In the genomic region with DNA sequence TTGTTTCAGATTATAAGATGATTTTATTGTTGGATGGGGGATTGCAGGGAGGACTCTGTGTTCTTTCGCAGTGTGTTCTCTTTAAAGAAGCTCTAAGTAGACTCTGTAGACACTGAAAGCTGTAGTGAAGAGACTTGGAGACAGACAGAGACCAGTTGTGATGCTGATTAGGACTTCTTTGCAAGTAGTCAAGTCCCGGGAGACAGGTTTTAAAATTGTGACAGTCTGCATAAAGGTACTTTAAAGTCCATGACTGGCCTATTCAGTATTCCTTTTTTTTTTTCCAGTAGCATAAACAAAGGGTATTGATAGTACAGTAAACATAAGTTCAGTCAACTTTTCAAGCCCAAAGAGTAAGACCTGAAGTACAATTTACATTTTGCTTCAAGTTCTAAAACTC, we compare ENCODE assay signal across 1 mouse cellular context.
TF ChIP-seq lines count a peak whose summit lies in the region.

No protein-coding gene starts in this region.

TF ChIP-seq in ES-E14, 5 proteins besides CTCF, POLR2A, EP300 and RAD21 (continued from another document):
- no peak for TF ChIP-seq MAFK (IDR thresholded peaks at IDR 0.05; ENCODE audit: insufficient read depth, low read depth, low read length)
